Comparison of ENCODE assay signal across 10 mouse cellular contexts in the genomic region with DNA sequence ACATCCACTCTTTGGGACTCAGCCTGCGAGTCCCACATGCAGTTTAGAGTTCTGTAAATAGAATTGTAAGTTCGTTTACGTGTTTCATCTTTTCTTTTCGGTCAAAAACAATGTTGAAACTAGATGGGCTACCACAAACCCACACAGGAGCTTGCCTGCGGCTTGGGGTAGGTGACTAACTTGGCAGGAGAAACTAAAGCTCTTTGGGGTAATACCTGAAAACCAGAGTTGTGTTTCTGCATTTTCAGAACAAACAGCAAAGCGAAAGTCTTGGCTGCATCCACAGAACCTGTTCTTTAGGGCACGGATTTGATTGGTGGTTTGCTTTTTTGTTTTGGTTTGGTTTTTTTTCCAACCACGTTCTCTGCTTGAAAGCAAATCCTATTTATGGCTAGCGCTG.
DNase-seq lines count a peak whose midpoint lies in the region; ATAC-seq and TF ChIP-seq lines count a peak whose summit lies in the region.
"Had no signal": no experiment of that assay in that cellular context is flagged by ENCODE, and none has a peak within 500 bp of the region (broad histone marks: within the 10 kb centered on the region; RNA-seq: fewer than 3 reads in every experiment).

No protein-coding gene starts in this region.

- no peak for ATAC-seq in neural tube, embryonic 12.5 days (ENCODE audit: low FRiP score, low read depth)
- ATAC-seq in liver, embryonic 14.5 days (ENCODE audit: insufficient read depth) = no peak

- no peak overlapping the region for H3K4me3 ChIP-seq in neural tube, embryonic 12.5 days
- no peak overlapping the region for H3K4me3 ChIP-seq in liver, embryonic 14.5 days (ENCODE audit: insufficient read depth in 1 of 2, low read depth in 2 of 2, low read length in 2 of 2)

- no peak overlapping the region for H3K9ac ChIP-seq in neural tube, embryonic 12.5 days
- no peak overlapping the region for H3K9ac ChIP-seq in liver, embryonic 14.5 days (replicated peaks)

- H3K4me1 ChIP-seq in neural tube, embryonic 12.5 days = peaks cover 20% of the 10 kb centered on the region
- no peaks in the 10 kb centered on the region; a peak in 1 of 4 replicates for H3K4me1 ChIP-seq in liver, embryonic 14.5 days (replicated peaks; ENCODE audit: control insufficient read depth in 2 of 2, insufficient read depth in 2 of 2, low read length in 1 of 2)

- WGBS in neural tube, embryonic 12.5 days = 16% methylated on average over 9 of the region's 9 CpGs
- 23% methylated on average over 9 of the region's 9 CpGs for WGBS in liver, embryonic 14.5 days (ENCODE audit: insufficient replicate concordance)

- no peak for TF ChIP-seq EP300 in liver, embryonic 14.5 days (IDR thresholded peaks at IDR 0.05; ENCODE audit: low read depth)

- H3K4me2 ChIP-seq in neural tube, embryonic 12.5 days (replicated peaks) = peak overlapping the region; percentile 98
- peak overlapping the region; percentile 58 for H3K4me2 ChIP-seq in liver, embryonic 14.5 days (ENCODE audit: low read depth)

- no peak for TF ChIP-seq CTCF in liver, embryonic 14.5 days (IDR thresholded peaks at IDR 0.05; ENCODE audit: low read depth)

- no peaks in the 10 kb centered on the region for H3K36me3 ChIP-seq in neural tube, embryonic 12.5 days
- H3K36me3 ChIP-seq in liver, embryonic 14.5 days (replicated peaks; ENCODE audit: control insufficient read depth, insufficient read depth, low read depth) = no peaks in the 10 kb centered on the region

- no peak overlapping the region for H3K27ac ChIP-seq in neural tube, embryonic 12.5 days
- H3K27ac ChIP-seq in liver, embryonic 14.5 days = no peak overlapping the region

- no peaks in the 10 kb centered on the region for H3K9me3 ChIP-seq in neural tube, embryonic 12.5 days
- no peaks in the 10 kb centered on the region for H3K9me3 ChIP-seq in liver, embryonic 14.5 days (ENCODE audit: control insufficient read depth, low read length)

- peak; percentile 61 for DNase-seq in heart, adult 11 months
- DNase-seq in heart, adult 8-10 months (ENCODE audit: low spot score) = no peak
- DNase-seq in neural tube, embryonic 10.5 days (ENCODE audit: extremely low spot score, low spot score) = no peak
- DNase-seq in liver, embryonic 14.5 days (ENCODE audit: low read depth in 3 of 3, low spot score in 3 of 3) = no peak
- no peak for DNase-seq in B cell, adult 2 months
- no peak for DNase-seq in urinary bladder, postnatal 4 days (ENCODE audit: low spot score in 2 of 2)
- DNase-seq in frontal cortex, postnatal 25 days (ENCODE audit: low spot score in 2 of 2) = no peak
- DNase-seq: cerebellum, adult 18-20 months; lung, adult 2 months had no signal

- H3K27me3 ChIP-seq in neural tube, embryonic 12.5 days (replicated peaks) = peaks cover 4% of the 10 kb centered on the region; the same call in 1 of the 2 replicates
- peaks cover 21% of the 10 kb centered on the region for H3K27me3 ChIP-seq in liver, embryonic 14.5 days (ENCODE audit: control insufficient read depth, insufficient read depth, low read length)
